Mouse (Mus musculus) cerebellum, adult 11-12 months (tissue): ENCODE results near the gene Olfr1418.

Experiments used
- DNase-seq: peaks from one replicate; pipeline ENCODE4 v3.0.0; 2022

The Olfr1418 gene

DNA sequence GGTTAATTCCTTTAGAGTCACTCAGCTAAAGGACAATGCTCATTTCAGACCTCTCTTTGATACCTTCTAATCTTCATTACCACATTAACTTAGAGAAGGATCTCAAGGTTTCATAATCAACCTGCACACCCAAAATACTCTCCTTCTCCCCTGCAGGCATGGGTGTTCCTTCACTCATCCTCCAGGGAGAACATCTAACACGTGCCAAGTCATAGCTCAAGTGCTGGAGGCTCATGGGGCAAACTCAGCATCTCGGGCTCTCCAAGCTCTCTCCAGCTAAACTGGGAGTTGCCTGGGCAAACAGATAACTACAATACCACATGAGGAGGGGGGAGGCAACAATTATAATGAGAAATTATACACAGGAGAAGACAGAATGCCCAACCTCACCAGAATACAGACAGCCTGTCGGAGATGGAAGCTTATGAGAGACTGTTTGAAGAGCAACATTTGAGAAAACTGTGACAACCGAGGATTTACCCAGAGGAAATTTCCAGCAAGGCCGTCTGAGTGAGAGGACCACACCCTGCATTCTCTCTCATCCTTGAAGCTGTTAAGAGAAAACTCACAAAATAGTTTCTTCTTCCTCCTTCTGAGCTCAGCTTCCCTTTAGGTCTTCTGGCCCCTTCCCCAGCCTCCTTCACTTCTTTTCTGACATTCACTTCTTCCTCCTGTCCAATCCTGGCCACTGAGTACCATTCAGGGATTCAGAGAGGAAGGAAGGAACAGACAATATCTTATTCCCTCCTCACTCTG is 50.7 kb downstream of the Olfr1418 start:
- DNase-seq, result no peak

DNA sequence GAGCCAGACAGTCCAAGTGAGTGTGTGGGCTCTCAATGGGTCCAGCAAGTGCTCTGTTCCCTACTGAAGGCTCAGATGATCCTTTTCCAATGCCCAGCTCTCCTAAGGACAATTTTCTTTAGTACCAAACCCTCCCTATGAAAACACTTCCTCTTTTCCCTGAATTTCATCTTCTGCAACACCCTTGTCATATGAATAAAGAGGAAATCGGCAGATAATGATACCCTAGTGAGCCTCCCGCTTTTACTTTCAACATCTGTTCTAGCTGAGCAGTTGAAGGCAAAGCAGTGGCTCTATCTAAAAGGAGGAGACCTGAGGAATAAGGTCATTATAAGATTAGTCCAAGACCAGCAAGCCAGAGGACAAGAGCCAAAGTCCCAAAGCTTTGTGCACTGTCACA is 52.4 kb downstream of the Olfr1418 start:
- DNase-seq, result no peak

GRCm38 (mm10) chr19:11807822-11808221 is 53.0 kb downstream of the Olfr1418 start:
- DNase-seq, result no peak

GRCm38 (mm10) chr19:11807251-11807650 is 53.6 kb downstream of the Olfr1418 start:
- no peak for DNase-seq

DNA sequence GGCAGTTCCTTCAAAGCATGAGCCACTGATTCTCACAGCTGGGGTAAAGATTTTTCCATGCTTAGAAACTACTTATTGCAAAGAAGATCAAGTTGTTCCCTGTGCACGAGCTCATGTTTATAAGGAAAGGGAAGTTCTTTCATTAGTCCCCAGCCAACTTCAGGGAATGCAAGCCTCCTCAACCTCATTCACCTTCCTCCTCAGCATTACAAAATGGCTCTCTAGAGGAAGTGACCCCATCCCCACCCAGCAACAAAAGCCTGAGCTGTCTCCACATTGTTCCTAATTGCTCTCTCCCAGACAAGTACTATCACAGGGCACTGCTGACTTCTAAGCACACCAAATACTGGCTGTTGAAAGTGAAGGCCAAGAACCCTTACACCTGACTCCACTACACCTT is 56.4 kb downstream of the Olfr1418 start:
- DNase-seq, result no peak
